Mouse (Mus musculus) ES-E14 (cell line): ENCODE data around the gene Slc7a15. TPM values are rescaled to one million over a fixed set of nuclear protein-coding genes. Genes with fewer than 3 reads are reported as not detected.
"Not testable (repeated sequence)": the region's sequence is repeated elsewhere in the genome, so short reads cannot be mapped to it uniquely, and the experiment has no call there.

Source experiments
- DNase-seq: peaks from one replicate; pipeline ENCODE4 v3.0.0-alpha.2; 2013; ENCODE audit warnings: low read depth, low spot score
- H3K27ac ChIP-seq: 2 replicates; pipeline ENCODE4 v1.5.1; 2012; ENCODE audit warnings: low read depth, mild to moderate bottlenecking, low read length, moderate library complexity, mixed read lengths; ENCODE audit not compliant: poor library complexity, insufficient read depth, severe bottlenecking
- H3K36me3 ChIP-seq: 2 replicates; pipeline ENCODE4 v1.6.1; 2012; ENCODE audit warnings: mild to moderate bottlenecking, low read length, moderate library complexity, mixed read lengths; ENCODE audit not compliant: control insufficient read depth, poor library complexity, insufficient read depth, severe bottlenecking
- H3K4me1 ChIP-seq, 2 experiments: fragments of 150-350 bp in 1 of 2; sonication (generic) in 1 of 2; 2 replicates each; pipeline ENCODE4 v1.6.1; 2012; ENCODE audit warnings: low read length in 2 of 2, mild to moderate bottlenecking in 1 of 2, mixed read lengths in 1 of 2; ENCODE audit not compliant: control insufficient read depth in 2 of 2, insufficient read depth in 2 of 2, poor library complexity in 1 of 2
- H3K4me3 ChIP-seq, 2 experiments: fragments of 150-350 bp in 1 of 2; sonication (generic) in 1 of 2; 2 replicates each; pipeline ENCODE4 v1.5.1; 2012; ENCODE audit warnings: low read length in 2 of 2, low read depth in 1 of 2, mild to moderate bottlenecking in 1 of 2, mixed read lengths in 1 of 2; ENCODE audit not compliant: insufficient read depth in 1 of 2, poor library complexity in 1 of 2, severe bottlenecking in 1 of 2
- H3K9ac ChIP-seq: 2 replicates; pipeline ENCODE4 v1.6.1; 2012; ENCODE audit warnings: low read depth, mild to moderate bottlenecking, low read length, mixed read lengths; ENCODE audit not compliant: poor library complexity, insufficient read depth, severe bottlenecking
- H3K9me3 ChIP-seq: fragments of 150-350 bp; sonication (generic); 2 replicates; pipeline ENCODE4 v1.6.1; 2012; ENCODE audit warnings: low read depth, mild to moderate bottlenecking, low read length; ENCODE audit not compliant: control insufficient read depth, insufficient read depth
- CHD2 ChIP-seq: IDR thresholded peaks from 2 replicates; pipeline ENCODE4 v1.6.1; 2014; ENCODE audit warnings: mild to moderate bottlenecking, low read depth, low read length, inconsistent platforms
- HCFC1 ChIP-seq: IDR thresholded peaks from 2 replicates; pipeline ENCODE4 v1.6.1; 2012; ENCODE audit warnings: low read length, inconsistent platforms, borderline replicate concordance; ENCODE audit not compliant: insufficient read depth
- MAFK ChIP-seq: IDR thresholded peaks from 2 replicates; pipeline ENCODE4 v1.6.1; 2014; ENCODE audit warnings: mild to moderate bottlenecking, low read depth, low read length, inconsistent platforms; ENCODE audit not compliant: insufficient read depth
- ZC3H11A ChIP-seq: IDR thresholded peaks from 2 replicates; pipeline ENCODE4 v1.6.1; 2012; ENCODE audit warnings: low read depth, mild to moderate bottlenecking, inconsistent platforms, low read length, borderline replicate concordance
- ZNF384 ChIP-seq: IDR thresholded peaks from 2 replicates; pipeline ENCODE4 v1.6.1; 2012; ENCODE audit warnings: low read depth, low read length, inconsistent platforms
- in situ Hi-C, 2 experiments: fragments of 600-800 bp; cut with MboI; formaldehyde crosslinking; loops; one replicate each; pipeline ENCODE4 v1.15.1; 2025; ENCODE audit warnings: low sequenced_read_pairs in 2 of 2, inconsistent platforms in 1 of 2; ENCODE audit not compliant: unreplicated experiment in 2 of 2
- total RNA-seq: library from RNA; depleted of rRNA; stranded (reverse); fragments of 300-350 nt; gene quantifications from 2 replicates; pipeline ENCODE4 v1.2.3, GENCODE M21; 2012

Gene Slc7a15
- total RNA-seq, 1 experiment: 0.18 TPM

DNA sequence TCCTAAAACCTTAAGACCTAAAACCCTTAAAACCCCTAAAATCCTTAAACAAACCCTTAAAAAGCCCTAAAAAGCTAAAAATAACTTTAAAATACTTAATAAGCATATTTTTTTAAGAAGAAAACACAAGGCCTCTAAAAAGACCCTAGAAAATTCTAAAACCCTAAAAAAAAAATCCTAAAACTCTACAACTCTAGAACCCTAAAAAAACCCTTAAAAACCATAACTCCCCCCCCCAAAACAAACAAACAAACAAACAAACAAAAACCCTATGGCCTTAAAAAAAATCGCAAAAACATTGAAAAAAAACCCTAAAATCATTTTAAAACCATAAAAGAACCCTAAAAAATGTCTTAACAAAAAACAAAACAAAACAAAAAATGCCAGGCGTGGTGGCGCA is 19.4 kb upstream of the Slc7a15 start:
- no peak overlapping the region for H3K27ac ChIP-seq
- H3K9me3 ChIP-seq: no peaks in the 10 kb centered on the region; the same call in none of the 2 replicates
- H3K9ac ChIP-seq: no peak overlapping the region
- no peak for DNase-seq
- TF ChIP-seq HCFC1 (no peak), ZNF384 (no peak), MAFK (no peak), CHD2 (no peak)
- in situ Hi-C loops: no loop called here
- no peak overlapping the region for H3K4me3 ChIP-seq
- H3K4me1 ChIP-seq: no peaks in the 10 kb centered on the region
- H3K36me3 ChIP-seq: peaks cover 4% of the 10 kb centered on the region; the same call in 1 of the 2 replicates

DNA sequence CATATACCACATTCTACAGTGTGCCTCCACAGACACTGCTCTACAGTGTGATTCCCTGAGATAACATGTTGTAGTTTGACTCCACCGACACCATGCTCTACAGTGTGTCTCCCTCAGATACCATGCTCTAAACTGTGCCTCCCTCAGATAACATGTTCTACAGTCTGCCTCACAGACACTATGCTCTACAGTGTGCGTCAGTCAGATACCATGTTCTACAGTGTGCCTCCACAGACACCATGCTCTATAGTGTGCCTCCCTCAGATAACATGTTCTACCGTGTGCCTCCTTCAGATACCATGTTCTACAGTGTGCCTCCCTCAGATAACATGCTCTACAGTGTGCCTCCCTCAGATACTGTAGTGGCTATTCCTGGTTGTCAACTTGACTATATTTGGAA is 10.2 kb upstream of the Slc7a15 start:
- TF ChIP-seq HCFC1 (no peak), ZNF384 (no peak), CHD2 (no peak), ZC3H11A (no peak), MAFK (no peak)
- no peak overlapping the region for H3K4me3 ChIP-seq
- in situ Hi-C loops: no loop called here
- H3K9me3 ChIP-seq: no peaks in the 10 kb centered on the region
- H3K27ac ChIP-seq: no peak overlapping the region
- no peaks in the 10 kb centered on the region for H3K36me3 ChIP-seq
- no peaks in the 10 kb centered on the region for H3K4me1 ChIP-seq
- no peak for DNase-seq
- H3K9ac ChIP-seq: no peak overlapping the region

DNA sequence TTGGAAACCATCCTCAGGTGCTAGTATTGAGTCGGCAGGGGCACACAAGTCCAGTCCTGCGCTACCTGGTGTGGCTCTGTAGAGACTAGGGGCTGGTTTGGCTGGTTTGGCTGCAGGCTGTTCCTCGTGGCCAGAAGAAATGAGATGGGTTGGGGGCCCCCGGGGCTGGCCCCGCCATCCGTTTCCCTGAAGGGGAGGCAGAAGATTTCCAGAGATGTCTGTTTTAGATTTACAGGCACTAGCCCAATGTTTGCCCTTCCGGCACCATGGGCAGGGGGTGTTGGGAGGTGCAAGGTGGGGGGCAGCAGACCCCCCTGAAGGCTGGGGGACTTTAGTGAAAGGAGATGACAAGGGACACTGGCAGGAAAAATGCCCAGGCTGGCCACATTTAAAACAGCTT is 3.3 kb downstream of the Slc7a15 start:
- no peak for DNase-seq
- H3K4me3 ChIP-seq: no peak overlapping the region
- no peak overlapping the region for H3K27ac ChIP-seq
- H3K9ac ChIP-seq: no peak overlapping the region
- in situ Hi-C loops: no loop called here
- H3K36me3 ChIP-seq: no peaks in the 10 kb centered on the region
- no peaks in the 10 kb centered on the region for H3K9me3 ChIP-seq
- H3K4me1 ChIP-seq: no peaks in the 10 kb centered on the region
- TF ChIP-seq MAFK (no peak), ZNF384 (no peak), CHD2 (no peak), HCFC1 (no peak), ZC3H11A (no peak)

DNA sequence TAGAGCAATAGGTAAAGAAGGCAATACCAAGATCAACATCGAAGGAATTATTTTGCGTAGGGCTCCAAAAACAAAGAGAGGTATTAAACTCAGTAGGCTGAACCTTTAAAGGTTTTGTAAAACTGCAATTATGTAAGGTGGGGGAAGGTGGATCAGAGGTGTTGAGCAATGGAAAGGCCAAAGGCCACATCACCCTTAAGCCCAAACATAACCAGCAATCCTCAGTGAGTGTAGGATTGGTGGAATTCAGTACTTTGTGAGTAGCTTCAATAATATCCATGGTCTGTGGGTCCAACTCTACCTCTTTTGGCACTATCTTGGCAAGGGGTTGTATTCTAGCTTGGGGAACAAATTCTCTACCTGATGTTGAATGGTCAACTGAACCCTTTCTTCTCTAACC is 7.5 kb downstream of the Slc7a15 start:
- H3K36me3 ChIP-seq, H3K4me3 ChIP-seq, in situ Hi-C loops, H3K27ac ChIP-seq, DNase-seq, H3K4me1 ChIP-seq, H3K9me3 ChIP-seq, H3K9ac ChIP-seq: not testable (repeated sequence)

DNA sequence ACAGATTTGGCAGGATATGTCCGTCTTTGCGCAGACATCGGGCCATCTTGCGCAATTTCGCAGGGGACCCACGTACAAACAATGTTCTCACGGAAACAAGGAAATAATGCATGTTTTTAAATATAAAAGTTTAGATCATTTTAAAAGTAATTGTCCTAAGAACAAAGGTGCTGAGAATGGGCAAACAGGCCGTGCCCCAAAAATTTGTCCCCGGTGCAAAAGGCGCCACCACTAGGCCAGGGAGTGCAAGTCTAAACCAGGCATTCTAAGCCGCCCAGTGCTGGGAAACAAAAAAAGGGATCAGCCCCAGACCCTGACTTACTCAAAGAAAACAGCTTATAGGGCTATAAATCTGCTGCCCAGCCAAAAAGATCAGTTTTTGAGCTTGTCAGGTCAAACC is 25.5 kb downstream of the Slc7a15 start:
- H3K9ac ChIP-seq: no peak overlapping the region
- H3K4me3 ChIP-seq: no peak overlapping the region
- H3K27ac ChIP-seq: no peak overlapping the region
- in situ Hi-C loops: no loop called here
- no peaks in the 10 kb centered on the region for H3K4me1 ChIP-seq
- TF ChIP-seq CHD2: no peak
- no peak for TF ChIP-seq ZNF384
- TF ChIP-seq HCFC1: no peak
- TF ChIP-seq ZC3H11A: no peak
- TF ChIP-seq MAFK: no peak
- H3K9me3 ChIP-seq: no peaks in the 10 kb centered on the region
- no peaks in the 10 kb centered on the region for H3K36me3 ChIP-seq
- DNase-seq: no peak

DNA sequence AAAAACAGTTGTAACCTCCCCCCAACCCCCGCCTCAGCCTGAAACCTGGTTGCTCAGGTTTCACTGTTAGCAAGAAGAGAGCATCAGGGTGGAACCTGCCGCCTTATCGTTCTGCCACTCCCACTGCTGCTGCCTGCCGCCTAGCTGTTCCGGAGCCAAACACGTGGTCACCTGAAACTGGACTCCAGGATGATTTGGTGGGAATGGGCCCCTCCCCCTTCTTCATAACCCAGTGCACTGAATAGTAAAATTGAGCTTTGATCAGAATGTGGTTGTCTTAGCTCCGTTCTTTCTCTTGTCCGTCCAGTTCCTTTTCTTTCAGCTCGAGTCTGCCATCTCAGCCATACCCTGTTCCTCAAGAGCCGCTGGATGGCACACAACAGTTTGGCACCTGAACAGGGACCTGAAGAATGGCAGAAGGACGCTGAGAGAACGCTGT is 26.9 kb downstream of the Slc7a15 start:
- H3K4me3 ChIP-seq, H3K4me1 ChIP-seq, H3K36me3 ChIP-seq, H3K27ac ChIP-seq, DNase-seq, in situ Hi-C loops, H3K9ac ChIP-seq, H3K9me3 ChIP-seq: not testable (repeated sequence)

DNA sequence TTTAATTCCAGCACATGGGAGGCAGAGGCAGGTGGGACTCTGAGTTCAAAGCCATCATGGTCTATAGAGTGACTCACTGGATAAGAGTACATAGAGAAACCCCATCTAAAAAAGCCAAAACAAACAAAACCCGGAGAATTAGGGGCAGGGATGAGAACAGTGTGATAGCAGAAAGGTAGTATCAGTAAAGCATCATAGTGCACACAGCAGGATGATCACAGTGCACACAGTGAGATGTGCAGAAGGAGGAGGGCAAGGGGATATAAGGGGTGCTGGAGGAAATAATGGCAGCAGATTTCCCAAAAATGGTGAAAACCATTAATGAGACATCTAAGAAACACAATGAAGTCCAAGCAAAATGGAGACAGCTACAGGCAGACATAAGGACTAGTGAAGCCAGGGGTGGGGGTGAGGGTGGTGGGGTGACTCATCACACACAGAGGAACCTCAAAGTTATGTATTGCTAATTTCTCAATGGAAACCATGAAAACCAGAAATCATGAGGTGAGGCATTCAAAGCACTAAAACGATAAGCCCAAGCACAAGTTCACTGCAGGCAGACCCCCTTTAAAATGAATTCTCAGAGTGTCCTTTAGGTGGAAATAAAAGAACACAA is 27.5 kb downstream of the Slc7a15 start:
- DNase-seq, H3K4me3 ChIP-seq, H3K27ac ChIP-seq, H3K9ac ChIP-seq, H3K9me3 ChIP-seq, H3K4me1 ChIP-seq, H3K36me3 ChIP-seq, in situ Hi-C loops: not testable (repeated sequence)
